Mouse (Mus musculus) hindbrain, embryonic 14.5 days (tissue): ENCODE data around the gene Ush2a. TPM values are rescaled to one million over a fixed set of nuclear protein-coding genes. Genes with fewer than 3 reads are reported as not detected.

Experiments used
- ATAC-seq: fragments of 200-750 bp; cut with Nextera tagmentation; 2 replicates; pipeline ENCODE4 v1.8.0; 2017; ENCODE audit warnings: moderate number of reproducible peaks, mild to moderate bottlenecking, moderate TSS enrichment, moderate library complexity; ENCODE audit not compliant: low FRiP score
- DNase-seq: peaks from one replicate; pipeline ENCODE4 v3.0.0-alpha.2; 2015; ENCODE audit warnings: low spot score
- H3K27ac ChIP-seq: fragments of 300-500 bp; sonication (generic); 2 replicates; pipeline ENCODE4 v1.5.1; 2014; ENCODE audit warnings: mild to moderate bottlenecking, moderate library complexity
- H3K27me3 ChIP-seq: fragments of 300-500 bp; sonication (generic); 2 replicates; pipeline ENCODE4 v1.6.1; 2014; ENCODE audit warnings: mild to moderate bottlenecking, low read length, mixed read lengths; ENCODE audit not compliant: control insufficient read depth, insufficient read depth
- H3K36me3 ChIP-seq: fragments of 300-500 bp; sonication (generic); replicated peaks from 2 replicates; pipeline ENCODE4 v1.6.1; 2014; ENCODE audit not compliant: control insufficient read depth, insufficient read depth
- H3K4me1 ChIP-seq: fragments of 300-500 bp; sonication (generic); replicated peaks from 2 replicates; pipeline ENCODE4 v1.6.1; 2014; ENCODE audit warnings: antibody characterized with exemption, low read length, mixed read lengths; ENCODE audit not compliant: control insufficient read depth, insufficient read depth
- H3K4me2 ChIP-seq: fragments of 300-500 bp; sonication (generic); replicated peaks from 2 replicates; pipeline ENCODE4 v1.6.1; 2014; ENCODE audit warnings: mild to moderate bottlenecking, moderate library complexity
- H3K4me3 ChIP-seq: fragments of 300-500 bp; sonication (generic); replicated peaks from 2 replicates; pipeline ENCODE4 v1.5.1; 2014; ENCODE audit warnings: mild to moderate bottlenecking, low read length
- H3K9ac ChIP-seq: fragments of 300-500 bp; sonication (generic); 2 replicates; pipeline ENCODE4 v1.6.1; 2014
- H3K9me3 ChIP-seq: fragments of 300-500 bp; sonication (generic); 2 replicates; pipeline ENCODE4 v1.6.1; 2016; ENCODE audit warnings: low read length; ENCODE audit not compliant: control insufficient read depth
- WGBS: fragments of 180-500 bp; shearing (Covaris S2); extraction: QIAGEN DNeasy Blood & Tissue Kit; methylation state at CpG from one replicate; pipeline ENCODE4 v1.1.7; 2014; 5-methylcytosine and 5-hydroxymethylcytosine counted together
- polyA plus RNA-seq: library from polyadenylated mRNA; unstranded; fragments of >200 nt; fragmentation: Nextera tagmentation; extraction: Ambion mirVana; gene quantifications from 2 replicates; pipeline ENCODE4 v1.2.1, GENCODE M21; 2014

The Ush2a gene
- polyA plus RNA-seq, 1 experiment from 2014 or later: 0.36 TPM

- 58% methylated on average over 5 of the region's 5 CpGs for WGBS
- ATAC-seq: no peak
- no peak for DNase-seq
These were observed 243.1 kb downstream of the Ush2a start for GRCm38 (mm10) chr1:188504958-188505357.

GRCm38 (mm10) chr1:188518792-188519191, 257.0 kb downstream of the Ush2a start:
- Histone ChIP-seq H3K9ac (no peak overlapping the region), H3K36me3 (no peaks in the 10 kb centered on the region), H3K4me2 (no peak overlapping the region), H3K4me1 (no peaks in the 10 kb centered on the region), H3K4me3 (no peak overlapping the region), H3K9me3 (no peaks in the 10 kb centered on the region), H3K27ac (no peak overlapping the region), H3K27me3 (no peaks in the 10 kb centered on the region)
- ATAC-seq (no peak), DNase-seq (no peak)
- 87% methylated on average over 8 of the region's 8 CpGs for WGBS

More at GRCm38 (mm10) chr1:188504958-188505357, 243.1 kb downstream of the Ush2a start:
- Histone ChIP-seq H3K4me2 (no peak overlapping the region), H3K36me3 (no peaks in the 10 kb centered on the region), H3K9ac (no peak overlapping the region), H3K4me3 (no peak overlapping the region), H3K9me3 (no peaks in the 10 kb centered on the region), H3K27me3 (no peaks in the 10 kb centered on the region), H3K27ac (no peak overlapping the region), H3K4me1 (no peaks in the 10 kb centered on the region)

GRCm38 (mm10) chr1:188527451-188527850, 265.6 kb downstream of the Ush2a start:
- 65% methylated on average over 3 of the region's 3 CpGs for WGBS
- no peak overlapping the region for H3K27ac ChIP-seq
- no peak overlapping the region for H3K4me3 ChIP-seq
- no peaks in the 10 kb centered on the region for H3K4me1 ChIP-seq
- no peaks in the 10 kb centered on the region for H3K27me3 ChIP-seq
- H3K9me3 ChIP-seq: no peaks in the 10 kb centered on the region
- DNase-seq: no peak
- H3K9ac ChIP-seq: no peak overlapping the region
- H3K4me2 ChIP-seq: no peak overlapping the region
- no peak for ATAC-seq
- H3K36me3 ChIP-seq: no peaks in the 10 kb centered on the region

- H3K27ac ChIP-seq: no peak overlapping the region
- no peaks in the 10 kb centered on the region for H3K27me3 ChIP-seq
- no peak overlapping the region for H3K4me3 ChIP-seq
- H3K4me2 ChIP-seq: no peak overlapping the region
- H3K9ac ChIP-seq: no peak overlapping the region
- H3K36me3 ChIP-seq: no peaks in the 10 kb centered on the region
- DNase-seq: no peak
- ATAC-seq: no peak
- WGBS: 64% methylated on average over 6 of the region's 6 CpGs
- H3K9me3 ChIP-seq: no peaks in the 10 kb centered on the region
- no peaks in the 10 kb centered on the region for H3K4me1 ChIP-seq
These were observed 267.8 kb downstream of the Ush2a start for GRCm38 (mm10) chr1:188529606-188530131.

GRCm38 (mm10) chr1:188537021-188537420, 275.2 kb downstream of the Ush2a start:
- no peak for ATAC-seq
- H3K4me1 ChIP-seq: no peaks in the 10 kb centered on the region

GRCm38 (mm10) chr1:188539621-188540020, 277.8 kb downstream of the Ush2a start:
- no peak for DNase-seq
- no peaks in the 10 kb centered on the region for H3K9me3 ChIP-seq
- H3K9ac ChIP-seq: no peak overlapping the region
- H3K4me1 ChIP-seq: no peaks in the 10 kb centered on the region
- H3K27me3 ChIP-seq: no peaks in the 10 kb centered on the region
- no peak for ATAC-seq
- no peaks in the 10 kb centered on the region for H3K36me3 ChIP-seq
- no peak overlapping the region for H3K4me3 ChIP-seq
- H3K4me2 ChIP-seq: no peak overlapping the region
- over 99% methylated on average over 5 of the region's 5 CpGs for WGBS
- no peak overlapping the region for H3K27ac ChIP-seq

More at GRCm38 (mm10) chr1:188537021-188537420, 275.2 kb downstream of the Ush2a start:
- Histone ChIP-seq H3K36me3 (no peaks in the 10 kb centered on the region), H3K27me3 (no peaks in the 10 kb centered on the region), H3K9me3 (no peaks in the 10 kb centered on the region), H3K9ac (no peak overlapping the region), H3K27ac (no peak overlapping the region), H3K4me3 (no peak overlapping the region), H3K4me2 (no peak overlapping the region)
- DNase-seq: no peak
- 97% methylated on average over 1 of the region's 1 CpGs for WGBS

GRCm38 (mm10) chr1:188541492-188541891, 279.7 kb downstream of the Ush2a start:
- no peaks in the 10 kb centered on the region for H3K9me3 ChIP-seq
- no peak for ATAC-seq
- DNase-seq: no peak
- H3K36me3 ChIP-seq: no peaks in the 10 kb centered on the region
- no peak overlapping the region for H3K4me3 ChIP-seq
- WGBS: 95% methylated on average over 3 of the region's 3 CpGs
- no peaks in the 10 kb centered on the region for H3K27me3 ChIP-seq
- H3K27ac ChIP-seq: no peak overlapping the region
- H3K4me2 ChIP-seq: no peak overlapping the region
- no peaks in the 10 kb centered on the region for H3K4me1 ChIP-seq
- H3K9ac ChIP-seq: no peak overlapping the region

GRCm38 (mm10) chr1:188543364-188543763, 281.5 kb downstream of the Ush2a start:
- no peak overlapping the region for H3K4me2 ChIP-seq
- no peak overlapping the region for H3K9ac ChIP-seq
- no peaks in the 10 kb centered on the region for H3K9me3 ChIP-seq
- 25% methylated on average over 1 of the region's 1 CpGs for WGBS
- DNase-seq (no peak), ATAC-seq (no peak)
- H3K27ac ChIP-seq: no peak overlapping the region
- H3K4me1 ChIP-seq: no peaks in the 10 kb centered on the region
- H3K4me3 ChIP-seq: no peak overlapping the region
- H3K36me3 ChIP-seq: no peaks in the 10 kb centered on the region
- no peaks in the 10 kb centered on the region for H3K27me3 ChIP-seq

- no peaks in the 10 kb centered on the region for H3K27me3 ChIP-seq
- H3K4me2 ChIP-seq: no peak overlapping the region
- H3K9ac ChIP-seq: no peak overlapping the region
- H3K9me3 ChIP-seq: no peaks in the 10 kb centered on the region
- H3K27ac ChIP-seq: no peak overlapping the region
- H3K36me3 ChIP-seq: no peaks in the 10 kb centered on the region
- 69% methylated on average over 13 of the region's 13 CpGs for WGBS
- no peak overlapping the region for H3K4me3 ChIP-seq
- ATAC-seq (no peak), DNase-seq (no peak)
- H3K4me1 ChIP-seq: no peaks in the 10 kb centered on the region
These were observed 287.9 kb downstream of the Ush2a start for GRCm38 (mm10) chr1:188549686-188550085.

GRCm38 (mm10) chr1:188551802-188552201, 290.0 kb downstream of the Ush2a start:
- H3K27ac ChIP-seq: no peak overlapping the region
- H3K36me3 ChIP-seq: no peaks in the 10 kb centered on the region
- no peak for ATAC-seq
- H3K4me1 ChIP-seq: no peaks in the 10 kb centered on the region
- no peak for DNase-seq
- no peak overlapping the region for H3K4me3 ChIP-seq
- 80% methylated on average over 5 of the region's 5 CpGs for WGBS
- no peak overlapping the region for H3K4me2 ChIP-seq
- H3K9me3 ChIP-seq: no peaks in the 10 kb centered on the region
- no peak overlapping the region for H3K9ac ChIP-seq
- no peaks in the 10 kb centered on the region for H3K27me3 ChIP-seq
